Mouse (Mus musculus) forebrain, embryonic 16.5 days (tissue): ENCODE results near the gene Ninj2. TPM values are rescaled to one million over a fixed set of nuclear protein-coding genes. Genes with fewer than 3 reads are reported as not detected.

ENCODE experiments used
- ATAC-seq: fragments of 200-750 bp; cut with Nextera tagmentation; 2 replicates; pipeline ENCODE4 v1.8.0; 2017; ENCODE audit warnings: mild to moderate bottlenecking, moderate library complexity
- H3K27ac ChIP-seq: fragments of 300-500 bp; sonication (generic); 2 replicates; pipeline ENCODE4 v1.5.1; 2014; ENCODE audit warnings: low read length, control low read depth
- H3K27me3 ChIP-seq: fragments of 300-500 bp; sonication (generic); replicated peaks from 2 replicates; pipeline ENCODE4 v1.6.1; 2014; ENCODE audit warnings: low read length; ENCODE audit not compliant: control insufficient read depth, insufficient read depth
- H3K36me3 ChIP-seq: fragments of 300-500 bp; sonication (generic); 2 replicates; pipeline ENCODE4 v1.6.1; 2014; ENCODE audit not compliant: control insufficient read depth, insufficient read depth
- H3K4me1 ChIP-seq: fragments of 300-500 bp; sonication (generic); replicated peaks from 2 replicates; pipeline ENCODE4 v1.6.1; 2014; ENCODE audit warnings: low read length; ENCODE audit not compliant: control insufficient read depth, insufficient read depth
- H3K4me2 ChIP-seq: fragments of 300-500 bp; sonication (generic); 2 replicates; pipeline ENCODE4 v1.6.1; 2014; ENCODE audit warnings: mild to moderate bottlenecking, low read length, control low read depth
- H3K4me3 ChIP-seq: fragments of 300-500 bp; sonication (generic); replicated peaks from 2 replicates; pipeline ENCODE4 v1.5.1; 2014; ENCODE audit warnings: mild to moderate bottlenecking, low read length, control low read depth
- H3K9ac ChIP-seq: fragments of 300-500 bp; sonication (generic); replicated peaks from 2 replicates; pipeline ENCODE4 v1.6.1; 2014; ENCODE audit warnings: low read depth, low read length, control low read depth
- H3K9me3 ChIP-seq: fragments of 300-500 bp; sonication (generic); 2 replicates; pipeline ENCODE4 v1.6.1; 2016; ENCODE audit warnings: low read length; ENCODE audit not compliant: control insufficient read depth
- WGBS: fragments of 180-500 bp; shearing (Covaris S2); extraction: QIAGEN DNeasy Blood & Tissue Kit; methylation state at CpG from one replicate; pipeline ENCODE4 v1.1.7; 2014; 5-methylcytosine and 5-hydroxymethylcytosine counted together
- polyA plus RNA-seq: library from polyadenylated mRNA; unstranded; fragments of >200 nt; fragmentation: Nextera tagmentation; extraction: Ambion mirVana; gene quantifications from 2 replicates; pipeline ENCODE4 v1.2.1, GENCODE M21; 2015

Ninj2 gene
- polyA plus RNA-seq, 1 experiment from 2014 or later, result not detected

DNA sequence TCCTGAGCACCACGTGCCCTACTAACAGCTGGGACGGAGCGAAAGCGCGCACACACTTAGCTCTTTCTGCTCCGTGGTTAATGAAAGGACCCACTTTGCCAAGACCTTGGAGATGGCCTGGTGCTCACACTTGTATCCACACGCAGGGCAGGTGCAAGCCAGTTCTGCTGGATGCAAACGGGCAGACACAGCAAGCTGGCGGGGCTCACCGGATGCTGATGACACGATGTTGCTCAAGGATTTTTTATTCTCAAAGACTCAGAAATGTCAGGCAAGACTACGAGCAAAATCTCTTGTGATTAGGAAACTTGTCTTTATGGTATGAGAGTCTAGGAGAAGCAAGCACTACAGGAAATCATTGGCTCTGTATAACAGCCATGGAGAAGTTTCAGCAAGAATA, 148.3 kb downstream of the Ninj2 start:
- WGBS, result 86% methylated on average over 12 of the region's 12 CpGs
- H3K4me3 ChIP-seq, result no peak overlapping the region
- no peak overlapping the region for H3K27ac ChIP-seq
- no peaks in the 10 kb centered on the region for H3K4me1 ChIP-seq
- no peaks in the 10 kb centered on the region for H3K9me3 ChIP-seq
- H3K27me3 ChIP-seq, result no peaks in the 10 kb centered on the region
- ATAC-seq, result no peak
- H3K4me2 ChIP-seq, result no peak overlapping the region
- H3K36me3 ChIP-seq, result no peaks in the 10 kb centered on the region
- H3K9ac ChIP-seq, result no peak overlapping the region

DNA sequence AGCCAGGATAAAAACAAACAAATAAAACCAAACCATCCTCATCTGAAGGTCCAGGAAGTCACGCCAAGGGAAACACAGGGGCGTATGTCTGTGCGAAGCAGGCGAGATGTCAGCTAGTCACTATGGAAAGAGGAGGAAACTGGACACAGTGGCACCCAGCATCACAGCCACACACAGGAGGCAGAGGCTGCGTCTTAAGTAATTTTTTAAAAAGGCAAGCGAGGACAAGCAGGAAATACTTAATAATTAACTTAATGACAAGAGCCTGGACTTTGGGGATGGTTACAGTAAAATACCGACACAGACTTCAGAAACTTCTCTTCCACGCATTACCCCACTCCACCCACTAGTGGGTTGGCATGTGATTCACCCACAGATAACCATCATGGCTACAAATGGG, 149.4 kb downstream of the Ninj2 start:
- Histone ChIP-seq H3K9me3 (no peaks in the 10 kb centered on the region), H3K4me3 (no peak overlapping the region), H3K4me2 (no peak overlapping the region), H3K4me1 (no peaks in the 10 kb centered on the region), H3K36me3 (no peaks in the 10 kb centered on the region), H3K27ac (no peak overlapping the region), H3K27me3 (no peaks in the 10 kb centered on the region), H3K9ac (no peak overlapping the region)
- WGBS, result 90% methylated on average over 8 of the region's 8 CpGs
- no peak for ATAC-seq

DNA sequence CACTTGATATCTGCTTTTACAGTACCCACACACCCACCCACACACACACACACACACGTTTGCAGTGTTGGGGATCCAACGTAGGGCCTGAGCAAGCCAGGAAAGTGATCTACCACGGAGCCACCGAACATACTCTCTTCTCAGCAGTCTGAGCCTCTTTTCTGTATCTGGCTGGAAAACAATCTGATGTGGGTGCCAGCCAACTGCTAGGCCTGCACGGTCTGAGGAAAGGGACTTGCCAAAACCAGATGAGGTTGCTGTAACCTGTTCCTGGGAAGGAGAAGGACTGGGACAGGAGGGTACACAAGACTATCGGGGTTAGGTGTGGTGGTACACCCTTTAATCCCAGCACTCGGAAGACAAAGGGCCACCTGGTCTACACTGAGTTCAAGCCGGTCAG, 150.1 kb downstream of the Ninj2 start:
- 74% methylated on average over 8 of the region's 8 CpGs for WGBS

DNA sequence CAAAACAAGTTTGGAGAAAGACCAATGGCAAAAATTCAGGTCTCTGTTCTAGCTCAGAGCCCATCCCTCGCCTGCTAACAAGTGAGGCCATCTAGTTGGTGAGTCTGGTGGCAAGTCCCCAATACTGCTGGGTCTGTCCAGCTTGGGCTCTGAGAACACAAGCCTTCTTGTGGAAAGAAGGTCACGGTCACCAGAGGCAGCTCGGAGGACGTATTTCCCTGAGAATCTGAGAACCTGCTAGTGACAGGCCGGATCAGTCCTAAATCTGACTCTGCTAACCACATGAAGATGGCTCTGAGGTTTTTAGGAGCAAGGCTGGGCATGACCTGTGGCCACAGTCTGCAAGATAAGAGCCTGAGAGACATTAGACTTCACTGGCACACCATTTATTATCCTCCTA, 153.5 kb downstream of the Ninj2 start:
- no peaks in the 10 kb centered on the region for H3K4me1 ChIP-seq
- H3K9me3 ChIP-seq, result no peaks in the 10 kb centered on the region
- no peak overlapping the region for H3K4me2 ChIP-seq
- no peak for ATAC-seq
- WGBS, result 88% methylated on average over 5 of the region's 5 CpGs
- H3K27me3 ChIP-seq, result no peaks in the 10 kb centered on the region
- H3K4me3 ChIP-seq, result no peak overlapping the region
- H3K27ac ChIP-seq, result no peak overlapping the region
- no peaks in the 10 kb centered on the region for H3K36me3 ChIP-seq
- no peak overlapping the region for H3K9ac ChIP-seq

More for the DNA sequence above, 150.1 kb downstream of the Ninj2 start:
- ATAC-seq, result no peak
- Histone ChIP-seq H3K9ac (no peak overlapping the region), H3K4me1 (no peaks in the 10 kb centered on the region), H3K27ac (no peak overlapping the region), H3K9me3 (no peaks in the 10 kb centered on the region), H3K4me2 (no peak overlapping the region), H3K36me3 (no peaks in the 10 kb centered on the region), H3K27me3 (no peaks in the 10 kb centered on the region), H3K4me3 (no peak overlapping the region)

DNA sequence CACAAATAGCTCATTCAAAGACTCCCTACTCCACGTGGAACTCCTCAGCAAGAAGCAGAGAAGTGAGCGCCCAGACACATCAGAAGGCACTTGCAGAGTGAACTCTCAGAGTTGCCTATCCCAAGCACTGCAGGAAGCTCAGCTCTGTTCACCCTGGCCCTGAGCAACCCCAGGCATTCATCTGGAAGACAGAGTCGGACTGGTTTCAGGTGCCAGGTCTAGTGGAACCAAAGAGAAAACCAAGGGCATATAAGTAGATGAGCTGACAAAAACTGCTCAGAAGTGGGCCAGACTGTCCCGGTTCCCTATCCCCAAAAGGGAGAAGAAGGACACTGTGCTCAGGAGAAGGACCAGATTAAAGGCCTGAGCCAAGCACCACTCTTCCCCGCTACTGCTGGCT, 156.7 kb downstream of the Ninj2 start:
- H3K27ac ChIP-seq, result no peak overlapping the region
- H3K4me1 ChIP-seq, result no peaks in the 10 kb centered on the region
- no peak overlapping the region for H3K4me2 ChIP-seq
- H3K36me3 ChIP-seq, result no peaks in the 10 kb centered on the region
- no peak overlapping the region for H3K9ac ChIP-seq
- no peaks in the 10 kb centered on the region for H3K27me3 ChIP-seq
- H3K9me3 ChIP-seq, result no peaks in the 10 kb centered on the region
- no peak for ATAC-seq
- WGBS, result 78% methylated on average over 5 of the region's 5 CpGs
- no peak overlapping the region for H3K4me3 ChIP-seq

Other genes starting within 250 kb of the Ninj2 start
- 41.8 and 43.2 TPM in 2 replicates for gene Erc1, start 245.2 kb upstream of the Ninj2 start, polyA plus RNA-seq
- 29.7 and 30.4 TPM in 2 replicates for gene Rad52, start 190.7 kb upstream of the Ninj2 start, polyA plus RNA-seq
- 40.4 and 53.9 TPM in 2 replicates for gene Wnk1, start 54.7 kb upstream of the Ninj2 start, polyA plus RNA-seq
- not detected in 2 replicates for gene D330020A13Rik, start 201.0 kb downstream of the Ninj2 start, polyA plus RNA-seq
- 0.17 and 0.24 TPM in 2 replicates for gene B4galnt3, start 201.2 kb downstream of the Ninj2 start, polyA plus RNA-seq